Mouse (Mus musculus): ENCODE results near the gene Hnrnpdl. TPM values are rescaled to one million over a fixed set of nuclear protein-coding genes. Genes with fewer than 3 reads are reported as not detected.

Hnrnpdl gene
- polyA plus RNA-seq, 1 experiment from 2014 or later = 270 TPM

GRCm38 (mm10) chr5:99994166-99994565 is 45.3 kb downstream of the Hnrnpdl start:
- no peak overlapping the region for H3K4me3 ChIP-seq (replicated peaks)
- no peaks in the 10 kb centered on the region for H3K36me3 ChIP-seq
- H3K27me3 ChIP-seq = no peaks in the 10 kb centered on the region
- H3K9me3 ChIP-seq = no peaks in the 10 kb centered on the region; the same call in 1 of the 2 replicates
- no peak overlapping the region for H3K9ac ChIP-seq (replicated peaks)
- no peaks in the 10 kb centered on the region for H3K4me1 ChIP-seq (replicated peaks)
- WGBS = 84% methylated on average over 3 of the region's 3 CpGs
- no peak overlapping the region for H3K27ac ChIP-seq
- ATAC-seq = no peak
- H3K4me2 ChIP-seq (replicated peaks) = no peak overlapping the region

Other genes with a start within 250 kb of the Hnrnpdl start
- 0.86 and 0.95 TPM in 2 replicates for gene Vamp9, start 133.4 kb downstream of the Hnrnpdl start, polyA plus RNA-seq (2015; fragmentation: Nextera tagmentation; extraction: Ambion mirVana)
- 135 and 217 TPM in 2 replicates for gene Hnrnpd, start 60.7 kb downstream of the Hnrnpdl start, polyA plus RNA-seq (2015; fragmentation: Nextera tagmentation; extraction: Ambion mirVana)
- gene 4930524J08Rik, start 60.6 kb downstream of the Hnrnpdl start, polyA plus RNA-seq (2015; fragmentation: Nextera tagmentation; extraction: Ambion mirVana) = 3.4 and 4.0 TPM in 2 replicates
- 39.4 and 40.5 TPM in 2 replicates for gene Enoph1, start 321 bp upstream of the Hnrnpdl start, polyA plus RNA-seq (2015; fragmentation: Nextera tagmentation; extraction: Ambion mirVana)
- 17.7 and 22.1 TPM in 2 replicates for gene Tmem150c, start 120.1 kb upstream of the Hnrnpdl start, polyA plus RNA-seq (2015; fragmentation: Nextera tagmentation; extraction: Ambion mirVana)

All from midbrain, embryonic 13.5 days (tissue).